Mouse (Mus musculus): ENCODE data around the gene Mpo. TPM values are rescaled to one million over a fixed set of nuclear protein-coding genes. Genes with fewer than 3 reads are reported as not detected.
A peak's percentile ranks its signal among the peaks of the same experiment; 100 is the strongest.

Mpo gene
- total RNA-seq, 2 experiments from 2014 or later = not detected

DNA sequence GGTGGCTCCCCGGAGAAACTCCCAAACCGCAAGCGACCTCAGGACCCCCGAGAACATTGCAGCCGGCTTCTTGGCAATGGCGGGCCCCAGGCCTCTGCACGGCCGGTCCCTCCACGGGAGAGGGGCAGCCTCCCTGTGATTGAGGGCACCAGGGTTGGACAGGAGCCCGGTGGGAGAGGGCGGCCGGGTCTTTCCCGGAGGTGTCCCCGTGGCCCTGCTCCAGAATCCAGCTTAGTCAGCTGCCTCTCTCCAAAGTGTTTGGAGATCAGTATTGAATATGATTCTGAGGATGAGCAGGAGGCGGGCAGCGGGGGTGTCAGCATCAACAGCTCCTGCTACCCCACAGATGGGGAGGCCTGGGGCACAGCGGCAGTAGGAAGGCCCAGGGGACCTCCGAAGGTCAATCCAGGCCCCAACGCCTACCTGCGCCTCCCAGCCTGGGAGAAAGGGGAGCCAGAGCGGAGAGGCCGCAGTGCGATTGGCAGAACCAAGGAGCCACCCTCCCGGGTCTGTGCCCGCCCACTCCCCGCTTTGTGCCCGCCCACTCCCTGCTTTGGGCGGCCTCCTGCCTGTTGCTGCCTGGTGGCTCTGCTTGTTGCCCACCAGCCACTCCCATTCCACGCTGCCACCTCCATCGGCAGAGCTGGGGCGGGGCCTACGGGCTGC is 15.1 kb upstream of the Mpo start:
- intact Hi-C loops (cut with DNase I) = no loop called here
- DNase-seq (ENCODE audit: low spot score in 2 of 2) = peak; percentile 62 to 63

DNA sequence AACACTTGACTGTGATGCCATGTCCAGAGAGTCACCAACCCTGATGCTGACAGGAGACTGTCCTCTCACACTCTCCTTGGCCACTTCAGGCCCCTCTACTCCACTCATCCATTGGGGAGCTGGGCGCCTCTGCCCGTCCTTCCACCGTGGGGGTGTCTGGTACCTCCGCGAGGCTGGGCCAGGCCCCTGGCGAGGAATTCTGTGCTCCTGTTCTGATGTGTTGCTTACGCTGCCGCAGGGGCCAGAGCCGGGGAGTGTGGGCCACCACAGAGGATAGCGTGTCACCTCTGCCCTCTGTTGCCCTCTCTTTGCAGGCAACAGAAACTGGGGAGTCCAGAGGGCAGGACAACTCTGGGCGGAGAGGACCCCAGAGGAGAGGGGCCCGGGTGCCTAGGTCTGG is 14.5 kb upstream of the Mpo start:
- intact Hi-C loops (cut with DNase I) = no loop called here
- no peak for DNase-seq (ENCODE audit: low spot score in 2 of 2)

DNA sequence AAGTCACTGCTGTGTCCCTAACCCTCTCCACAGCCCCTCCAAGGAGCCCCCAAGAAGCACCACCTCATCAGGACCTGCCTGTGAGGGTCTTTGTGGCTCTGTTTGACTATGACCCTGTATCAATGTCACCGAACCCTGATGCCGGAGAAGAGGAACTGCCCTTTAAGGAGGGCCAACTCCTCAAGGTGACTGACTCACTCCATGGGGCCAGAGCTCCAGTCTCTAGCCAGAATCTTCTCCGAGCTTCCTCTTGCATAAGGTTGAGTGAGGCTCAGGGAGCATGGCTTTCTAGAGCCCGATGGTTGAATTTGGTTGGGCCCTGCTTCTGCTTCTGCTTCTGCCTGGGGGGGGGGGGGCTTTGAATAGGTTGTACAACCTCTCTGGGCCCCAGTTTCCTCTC is 14.0 kb upstream of the Mpo start:
- intact Hi-C loops (cut with DNase I) = no loop called here
- DNase-seq (ENCODE audit: low spot score in 2 of 2) = no peak

DNA sequence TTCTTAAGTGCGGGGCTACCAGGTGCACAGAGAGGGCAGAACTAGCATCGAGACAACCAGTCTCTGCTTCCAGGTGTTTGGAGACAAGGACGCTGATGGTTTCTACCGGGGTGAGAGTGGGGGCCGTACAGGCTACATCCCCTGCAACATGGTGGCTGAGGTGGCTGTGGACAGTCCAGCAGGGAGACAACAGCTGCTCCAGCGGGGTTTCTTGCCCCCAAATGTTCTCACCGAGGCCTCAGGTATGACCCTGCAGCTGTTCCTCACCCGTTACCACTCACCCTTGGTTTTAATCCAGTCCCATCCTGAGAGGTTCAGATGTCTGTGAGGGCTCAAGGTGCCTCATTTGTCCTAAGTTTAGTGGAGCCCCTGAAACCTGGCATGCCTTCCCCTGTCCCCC is 13.3 kb upstream of the Mpo start:
- no peak for DNase-seq (ENCODE audit: low spot score in 2 of 2)
- intact Hi-C loops (cut with DNase I) = no loop called here

DNA sequence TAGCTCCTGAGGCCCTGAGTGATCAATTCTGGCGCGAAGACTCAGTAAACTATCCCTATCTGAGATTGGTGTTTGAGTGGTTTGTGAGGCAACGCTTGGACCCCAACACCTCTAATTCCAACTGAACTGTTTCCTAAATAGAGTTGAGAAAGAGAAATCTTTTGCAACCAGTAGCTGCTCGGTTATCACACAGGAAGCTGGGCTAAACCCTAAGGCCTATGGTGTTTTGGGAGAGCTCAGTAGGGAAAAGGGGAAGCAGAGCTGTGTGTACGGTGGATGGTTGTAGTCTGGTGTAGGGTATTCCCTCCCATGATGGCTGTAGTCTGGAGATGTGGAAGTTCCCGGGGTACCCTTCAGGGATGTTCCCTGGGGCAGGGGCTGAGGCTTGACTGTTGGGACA is 3.3 kb upstream of the Mpo start:
- no peak for DNase-seq (ENCODE audit: low spot score in 2 of 2)
- intact Hi-C loops (cut with DNase I) = no loop called here

DNA sequence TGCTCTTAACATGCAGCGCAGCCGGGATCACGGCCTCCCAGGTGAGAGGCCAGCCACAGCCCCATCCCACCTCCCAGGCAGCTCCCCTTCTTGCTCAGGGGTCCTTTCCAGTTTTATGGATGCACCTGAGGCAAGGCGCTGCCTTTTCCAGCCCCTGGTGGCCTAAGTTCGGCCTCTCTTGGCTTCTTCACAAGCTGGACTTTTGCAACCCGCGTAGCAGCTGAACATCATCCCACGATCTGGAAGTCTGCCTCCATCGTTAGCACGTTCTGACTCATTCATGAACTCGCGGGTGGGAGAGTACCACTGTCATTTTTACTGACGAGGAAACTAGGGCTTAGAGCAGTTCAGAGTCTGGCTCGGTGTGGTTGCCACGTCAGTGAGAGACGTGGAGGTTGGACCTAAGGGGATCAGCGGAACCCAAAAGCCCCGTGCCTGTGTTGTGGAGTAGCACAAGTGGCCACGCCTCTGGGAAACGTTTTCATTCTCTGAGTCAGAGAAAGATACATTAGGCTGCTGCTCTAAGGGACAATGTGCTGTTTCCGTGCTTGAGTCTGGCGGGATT is 8.4 kb downstream of the Mpo start:
- intact Hi-C loops (cut with DNase I) = loop anchor here (5.0 kb wide), 1 partner anchor 151 kb away; no protein-coding TSS in a partner anchor
- peak; percentile 45 to 87 for DNase-seq (ENCODE audit: low spot score in 2 of 2)

DNA sequence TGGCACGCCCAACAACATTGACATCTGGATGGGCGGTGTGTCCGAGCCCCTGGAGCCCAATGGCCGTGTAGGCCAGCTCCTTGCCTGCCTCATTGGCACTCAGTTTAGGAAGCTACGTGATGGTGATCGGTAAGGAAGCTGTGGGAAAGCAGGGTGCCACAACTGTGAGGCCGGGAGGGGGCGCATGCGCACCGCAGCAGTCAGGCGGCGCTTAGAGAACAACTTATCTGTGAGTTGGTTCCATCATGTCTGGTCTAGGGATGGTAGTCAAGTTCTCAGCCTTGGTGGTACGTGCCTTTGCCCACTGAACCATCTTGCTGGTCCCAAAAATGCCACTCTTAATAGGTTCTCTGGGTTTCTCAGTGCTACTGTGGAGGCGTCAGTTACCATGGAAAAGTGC is 9.2 kb downstream of the Mpo start:
- intact Hi-C loops (cut with DNase I) = loop anchor here (5.0 kb wide), 1 partner anchor 150 kb away; no protein-coding TSS in a partner anchor
- DNase-seq (ENCODE audit: low spot score in 2 of 2) = peak in 1 of 2 experiments; percentile 48

DNA sequence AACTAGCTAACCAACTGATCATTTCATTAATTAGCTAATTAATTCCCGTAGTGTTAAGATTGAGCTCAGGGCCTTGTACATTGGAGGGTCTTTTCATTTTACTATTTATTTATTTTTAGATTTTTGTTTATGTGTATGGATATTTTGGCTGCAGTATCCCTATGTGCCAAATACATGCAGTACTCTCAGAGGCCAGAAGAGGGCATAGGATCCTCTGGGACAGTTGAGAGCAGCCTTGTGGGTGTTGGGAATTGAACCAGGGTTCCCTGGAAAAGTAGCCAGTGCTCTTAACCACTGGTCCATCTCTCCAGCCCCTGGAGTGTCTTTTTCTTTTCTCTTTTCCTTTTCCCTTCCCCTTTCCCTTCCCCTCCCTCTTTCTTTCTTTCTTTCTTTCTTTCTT is 12.1 kb downstream of the Mpo start:
- DNase-seq (ENCODE audit: low spot score in 2 of 2) = no peak
- intact Hi-C loops (cut with DNase I) = no loop called here

DNA sequence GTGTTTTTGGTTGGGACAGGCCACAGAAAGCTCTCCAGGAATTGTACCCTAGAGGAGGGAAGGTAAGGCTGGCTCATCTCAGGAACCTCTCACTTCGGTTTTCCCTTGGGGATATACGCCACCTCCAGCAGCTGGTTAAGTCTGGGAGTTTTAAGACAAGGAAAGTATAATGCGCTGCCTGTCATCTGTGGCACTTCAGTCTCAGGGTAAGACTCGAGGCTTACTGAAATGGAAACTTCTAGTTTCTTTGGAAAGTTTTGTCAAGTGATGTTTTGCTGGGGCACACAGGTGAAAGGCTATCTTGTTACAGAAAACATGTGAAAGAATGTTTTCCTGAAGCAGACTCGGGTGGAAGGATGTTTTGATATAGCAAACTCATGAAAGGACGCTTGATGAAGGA is 14.1 kb downstream of the Mpo start:
- DNase-seq (ENCODE audit: low spot score in 2 of 2) = no peak
- intact Hi-C loops (cut with DNase I) = no loop called here

DNA sequence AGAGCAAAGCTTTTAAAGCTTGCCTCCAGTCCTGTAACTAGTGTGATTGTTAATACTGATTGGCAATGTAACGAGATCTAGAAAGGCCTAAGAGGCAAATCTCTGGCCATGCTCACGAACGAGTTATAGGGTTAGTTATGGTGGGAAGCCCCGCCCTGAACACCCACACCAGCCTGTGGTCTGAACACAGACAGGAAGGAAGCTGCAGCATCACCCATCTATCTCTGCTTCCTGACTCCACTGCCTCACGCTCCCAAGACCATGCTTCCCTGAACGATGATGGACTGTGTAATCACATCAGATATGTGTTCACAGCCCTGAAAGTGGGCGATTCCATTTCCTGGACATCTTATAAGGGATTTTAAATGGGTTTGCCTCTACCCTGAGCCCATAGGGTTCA is 14.9 kb downstream of the Mpo start:
- intact Hi-C loops (cut with DNase I) = no loop called here
- no peak for DNase-seq (ENCODE audit: low spot score in 2 of 2)

DNA sequence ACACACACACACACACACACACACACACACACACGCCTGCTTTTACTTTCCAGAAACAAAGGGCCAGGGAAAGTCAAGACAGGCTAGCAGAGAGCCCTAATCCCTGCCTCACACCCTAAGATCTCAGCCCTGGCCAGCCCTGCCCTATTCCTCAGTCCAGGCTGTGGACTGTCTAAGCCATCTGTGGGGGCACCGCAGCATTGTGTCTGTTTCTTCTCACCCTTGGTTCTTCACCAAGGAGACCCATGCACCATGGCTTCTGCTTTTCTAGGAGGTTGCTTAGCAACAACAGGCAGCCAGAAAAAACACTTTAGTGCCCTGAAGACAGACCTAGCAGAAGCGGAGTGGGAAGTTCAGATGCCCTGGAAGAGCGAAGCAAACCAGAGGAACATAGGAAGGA is 18.0 kb downstream of the Mpo start:
- intact Hi-C loops (cut with DNase I) = no loop called here
- DNase-seq (ENCODE audit: low spot score in 2 of 2) = no peak

DNA sequence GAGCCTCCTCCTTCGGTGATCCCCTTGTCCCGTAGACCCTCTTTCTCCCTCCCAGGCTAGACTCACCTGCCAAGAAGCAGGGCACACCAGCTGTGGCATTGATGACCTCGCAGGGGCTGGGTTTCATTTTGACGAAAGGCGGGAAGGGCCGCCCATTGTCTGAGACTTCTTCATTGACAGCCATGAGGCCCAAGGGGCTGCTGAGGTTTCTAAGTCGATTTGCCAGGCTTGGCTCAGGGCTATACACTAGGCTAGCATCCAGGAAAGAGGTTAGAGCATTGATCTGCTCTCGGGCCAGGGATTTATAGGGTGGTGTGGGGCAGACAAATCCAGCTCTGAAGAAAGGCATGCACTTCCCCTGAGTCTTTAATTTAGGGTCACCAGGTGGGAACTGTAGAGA is 21.4 kb downstream of the Mpo start:
- intact Hi-C loops (cut with DNase I) = no loop called here

DNA sequence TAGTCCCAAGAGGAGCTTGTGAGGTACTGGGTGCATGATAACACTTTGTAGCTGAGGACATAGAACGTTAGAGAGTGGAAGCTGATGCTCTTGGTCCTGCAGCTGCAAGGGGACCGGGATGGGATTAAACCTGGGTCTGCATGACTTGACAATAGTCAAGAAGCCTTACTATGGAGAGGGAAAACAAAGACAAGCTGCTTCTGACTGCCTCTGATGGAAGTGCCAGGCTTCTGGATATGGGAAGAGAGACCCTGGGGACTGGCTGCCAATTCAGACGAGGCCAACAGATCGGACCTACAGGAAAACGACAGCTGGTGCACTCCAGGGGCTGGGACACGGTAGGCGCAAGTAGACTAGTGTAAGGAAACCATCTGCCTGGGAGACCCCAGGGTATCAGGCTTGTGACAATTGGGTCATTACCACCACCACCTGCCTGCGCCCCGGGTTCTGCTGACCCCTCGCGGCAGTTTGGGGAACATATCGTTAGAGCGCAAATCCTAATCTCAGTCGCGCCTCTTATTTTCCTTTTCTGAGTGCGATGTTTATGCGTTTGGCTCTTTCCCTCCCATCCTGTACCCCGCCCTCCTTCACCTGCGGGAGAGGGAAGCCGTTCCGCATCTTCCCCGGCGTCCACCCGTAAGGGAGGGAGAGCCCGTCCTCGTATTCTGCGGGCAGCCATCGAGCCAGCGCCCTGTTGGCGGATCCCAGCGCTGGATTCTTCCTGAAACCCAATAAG is 23.5 kb downstream of the Mpo start:
- intact Hi-C loops (cut with DNase I) = no loop called here
- DNase-seq (ENCODE audit: low spot score in 2 of 2) = peak; percentile 45

More for the DNA sequence above, 21.4 kb downstream of the Mpo start:
- no peak for DNase-seq (ENCODE audit: low spot score in 2 of 2)

DNA sequence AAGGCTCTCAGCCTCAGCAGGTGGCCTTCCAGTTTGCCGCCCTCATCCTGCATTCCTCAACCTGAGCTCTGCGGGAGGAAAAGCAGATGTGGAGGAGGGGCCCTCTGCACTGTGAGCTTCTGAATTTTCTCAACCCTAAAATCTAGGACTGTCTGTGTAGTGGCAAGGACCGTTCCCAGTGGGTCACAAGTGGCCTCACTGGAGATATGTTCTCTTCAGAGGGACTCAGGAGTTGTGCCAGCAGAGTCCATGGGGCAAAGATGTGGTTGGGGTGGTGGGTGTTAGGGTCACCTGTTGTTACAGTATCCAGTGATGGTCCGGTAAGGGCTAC is 24.0 kb downstream of the Mpo start:
- DNase-seq (ENCODE audit: low spot score in 2 of 2) = no peak
- intact Hi-C loops (cut with DNase I) = no loop called here

DNA sequence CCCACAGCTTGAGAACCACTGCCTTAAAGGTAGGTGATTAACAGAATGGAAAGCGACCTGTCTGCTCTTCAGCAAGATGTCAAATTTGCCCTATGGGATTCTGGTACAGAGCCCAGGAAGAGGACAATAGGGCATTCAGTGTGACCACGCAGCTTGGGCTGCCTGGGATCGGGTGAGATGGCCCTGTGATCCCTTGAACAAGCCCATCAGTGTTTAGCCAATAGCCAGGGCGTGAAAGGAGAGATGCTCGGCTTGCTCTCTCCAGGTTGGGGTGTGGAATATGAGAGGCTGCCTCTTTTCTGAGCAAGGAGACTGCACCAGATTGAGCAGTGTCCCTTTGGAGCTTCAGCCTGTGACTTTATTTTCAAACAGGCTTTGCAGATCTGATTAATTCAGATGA is 28.1 kb downstream of the Mpo start:
- DNase-seq (ENCODE audit: low spot score in 2 of 2) = no peak
- intact Hi-C loops (cut with DNase I) = no loop called here

DNA sequence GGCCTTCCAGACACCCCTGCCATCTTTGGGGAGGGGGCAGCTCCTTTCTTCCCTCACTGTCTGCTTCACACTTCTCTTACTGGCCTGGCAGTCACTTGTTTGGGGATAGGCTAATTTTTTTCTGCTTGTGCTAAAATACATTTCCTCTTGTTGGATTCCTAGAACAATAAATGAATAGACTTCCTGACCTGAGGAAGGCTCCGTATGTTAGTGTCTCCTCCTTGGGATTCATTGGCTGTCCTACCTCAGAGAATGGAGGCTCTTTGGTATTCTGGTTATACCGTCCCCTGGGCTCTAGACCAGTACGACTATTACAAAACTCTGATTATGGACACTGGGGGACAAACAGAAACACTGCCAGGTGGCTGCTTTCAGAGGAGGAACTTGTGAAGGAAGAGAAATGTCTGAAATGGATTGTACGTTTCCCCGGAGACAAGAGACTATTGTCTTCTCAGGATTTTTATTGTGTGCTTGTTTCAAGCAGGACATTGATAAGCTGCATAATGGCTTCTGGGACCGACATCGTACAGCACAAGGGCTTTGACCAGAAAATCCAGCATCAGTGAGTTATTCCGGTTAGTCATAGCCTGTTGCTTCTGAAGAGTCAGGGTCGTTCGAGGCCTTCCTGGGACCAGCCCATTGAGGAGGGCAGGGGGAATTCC is 35.0 kb downstream of the Mpo start, which contains the start of gene Lpo:
TSS of gene Lpo (minus strand) at position 51 of the 662 bp plus-strand sequence.
- intact Hi-C loops (cut with DNase I) = no loop called here
- peak in 1 of 2 experiments; percentile 7 for DNase-seq (ENCODE audit: low spot score in 2 of 2)

DNA sequence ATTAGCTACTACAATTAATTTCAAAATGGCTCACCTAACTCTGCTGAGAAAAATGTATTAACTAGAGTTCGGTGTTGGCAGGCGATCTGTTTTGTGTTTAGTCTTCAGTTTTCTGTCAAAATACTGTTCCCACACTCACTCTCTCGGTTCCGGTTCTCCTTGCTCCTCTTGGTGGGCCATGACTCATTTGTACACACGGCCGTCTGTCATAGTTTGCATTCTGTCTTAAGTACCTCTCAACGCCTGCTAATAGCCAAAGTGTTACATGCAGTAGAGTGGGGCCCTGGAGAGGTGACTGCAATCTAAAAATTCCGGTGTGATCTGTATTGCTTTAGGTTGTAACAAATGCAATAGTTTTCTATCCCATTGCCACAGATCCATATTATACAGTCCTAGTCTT is 47.3 kb downstream of the Mpo start:
- intact Hi-C loops (cut with DNase I) = no loop called here
- no peak for DNase-seq (ENCODE audit: low spot score in 2 of 2)

DNA sequence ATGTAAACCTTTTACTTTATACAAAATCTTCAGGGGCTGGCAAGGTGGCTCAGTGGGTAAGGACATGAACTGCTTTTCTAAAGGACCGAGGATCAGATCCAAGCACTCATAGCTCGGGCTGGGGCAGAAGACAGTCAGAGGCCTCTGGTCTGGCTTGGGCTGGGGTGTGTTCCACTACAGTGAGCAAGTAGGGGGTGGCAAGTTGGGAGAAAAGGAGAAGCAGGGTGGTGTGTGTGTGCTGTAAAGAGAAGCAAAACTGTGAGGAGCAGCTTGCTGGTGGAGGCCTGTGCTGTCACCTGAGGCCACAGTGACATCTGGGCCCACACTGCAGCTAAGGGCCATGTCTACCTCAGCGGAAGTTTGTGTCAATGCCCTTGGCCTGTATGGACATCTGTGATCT is 48.1 kb downstream of the Mpo start:
- no peak for DNase-seq (ENCODE audit: low spot score in 2 of 2)
- intact Hi-C loops (cut with DNase I) = no loop called here

DNA sequence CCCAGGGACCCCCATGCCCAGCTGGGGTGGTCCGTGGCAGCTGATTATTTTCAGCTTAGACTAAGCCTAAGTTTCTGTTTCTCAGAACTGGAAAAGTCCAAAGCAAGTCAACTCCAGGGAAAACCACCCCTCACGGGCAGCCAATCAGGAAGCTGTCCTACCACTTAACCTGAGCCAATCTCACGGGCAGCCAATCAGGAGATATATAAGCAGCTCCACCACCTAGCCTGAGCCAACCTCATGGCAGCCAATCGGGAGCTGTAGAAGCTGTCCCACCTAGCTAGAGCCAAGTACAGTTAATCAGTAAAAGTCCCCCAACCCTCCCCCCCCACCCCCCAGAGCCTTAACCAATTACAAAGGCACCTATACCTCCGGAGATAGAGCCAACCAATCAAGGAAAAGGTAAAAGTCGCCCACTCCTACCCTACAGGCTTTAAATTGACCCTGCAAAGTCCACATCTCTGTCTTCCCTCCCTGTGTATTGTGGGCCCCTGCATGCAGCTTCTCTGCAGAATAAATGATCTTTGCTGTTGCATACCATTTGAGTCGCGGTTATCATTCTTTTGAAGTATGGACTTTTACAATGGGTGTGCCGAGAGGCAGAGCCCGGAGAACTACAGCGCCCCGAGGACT is 53.7 kb downstream of the Mpo start:
- intact Hi-C loops (cut with DNase I) = no loop called here

DNA sequence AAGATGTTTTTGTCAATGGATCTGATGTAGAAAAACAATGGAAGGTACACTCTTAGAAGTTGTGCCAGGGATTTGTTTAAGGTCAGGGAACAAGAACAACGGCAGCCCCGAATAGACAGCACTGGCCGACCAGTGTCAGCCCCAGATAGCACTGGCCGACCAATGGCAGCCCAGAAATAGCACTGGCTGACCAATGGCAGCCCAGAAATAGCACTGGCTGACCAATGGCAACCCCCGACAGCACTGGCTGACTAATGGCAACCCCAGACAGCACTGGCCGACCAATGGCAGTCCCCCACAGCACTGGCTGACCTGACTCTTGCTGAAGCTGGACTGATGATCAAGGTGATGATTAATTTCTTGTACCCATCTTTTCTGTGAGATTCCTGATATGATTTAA is 54.5 kb downstream of the Mpo start:
- no peak for DNase-seq (ENCODE audit: low spot score in 2 of 2)
- intact Hi-C loops (cut with DNase I) = no loop called here

More for the DNA sequence above, 53.7 kb downstream of the Mpo start:
- DNase-seq (ENCODE audit: low spot score in 2 of 2) = no peak
